Mouse (Mus musculus) kidney, adult 2 months (tissue): ENCODE data around the gene Aacs.
A peak's percentile ranks its signal among the peaks of the same experiment; 100 is the strongest.

ENCODE experiments used
- CTCF ChIP-seq: fragments of 200-500 bp; conservative IDR thresholded peaks from 2 replicates; pipeline ENCODE4 v1.5.1; 2011; ENCODE audit warnings: low read depth, mild to moderate bottlenecking, control low read depth, low read length, moderate library complexity, mixed read lengths; ENCODE audit not compliant: insufficient read depth, insufficient read length
- POLR2A ChIP-seq: fragments of 200-500 bp; IDR thresholded peaks from one replicate; pipeline ENCODE4 v1.6.1; 2011; ENCODE audit warnings: low read depth, low read length, control low read depth

- TF ChIP-seq POLR2A (peak; percentile 97), CTCF (no peak)
Measured at GRCm38 (mm10) chr5:125475601-125476285, at the start of gene Aacs.
